In genomic region chr6:40431356-40431755, GRCm38 (mm10) we compare ENCODE assay signal across 12 mouse cellular contexts. TPM values are rescaled to one million over a fixed set of nuclear protein-coding genes. Genes with fewer than 3 reads are reported as not detected.
DNase-seq lines count a peak whose midpoint lies in the region; ATAC-seq and TF ChIP-seq lines count a peak whose summit lies in the region.
"Had no signal": no experiment of that assay in that cellular context is flagged by ENCODE, and none has a peak within 500 bp of the region (broad histone marks: within the 10 kb centered on the region; RNA-seq: fewer than 3 reads in every experiment).

No protein-coding gene starts in this region.

- H3K4me3 ChIP-seq in forebrain, embryonic 13.5 days: 0 out of 2 replicates have a peak overlapping the region, but pooled peaks have one; percentile 10
- no peak overlapping the region for H3K4me3 ChIP-seq in forebrain, embryonic 10.5 days
- H3K4me3 ChIP-seq in midbrain, postnatal 0 days (ENCODE audit: low read depth, low read length): no peak overlapping the region
- no peak overlapping the region for H3K4me3 ChIP-seq in midbrain, embryonic 15.5 days
- no peak overlapping the region for H3K4me3 ChIP-seq in stomach, embryonic 15.5 days (replicated peaks)
- H3K4me3 ChIP-seq: gastrocnemius, adult 2 months; limb, embryonic 12.5 days; midbrain, embryonic 10.5 days had no signal

- H3K36me3 ChIP-seq in forebrain, embryonic 13.5 days (ENCODE audit: poor library complexity, severe bottlenecking): no peaks in the 10 kb centered on the region
- no peaks in the 10 kb centered on the region for H3K36me3 ChIP-seq in forebrain, embryonic 10.5 days (replicated peaks)
- H3K36me3 ChIP-seq in midbrain, postnatal 0 days (ENCODE audit: insufficient read depth, low read length): no peaks in the 10 kb centered on the region
- no peaks in the 10 kb centered on the region for H3K36me3 ChIP-seq in midbrain, embryonic 15.5 days (replicated peaks)
- H3K36me3 ChIP-seq in stomach, embryonic 15.5 days: no peaks in the 10 kb centered on the region
- H3K36me3 ChIP-seq: limb, embryonic 12.5 days; midbrain, embryonic 10.5 days had no signal

- peak overlapping the region; percentile 42 for H3K4me2 ChIP-seq in forebrain, embryonic 13.5 days
- no peak overlapping the region for H3K4me2 ChIP-seq in midbrain, postnatal 0 days (ENCODE audit: low read depth, low read length, poor library complexity, severe bottlenecking)
- no peak overlapping the region for H3K4me2 ChIP-seq in midbrain, embryonic 15.5 days
- no peak overlapping the region for H3K4me2 ChIP-seq in stomach, embryonic 15.5 days
- H3K4me2 ChIP-seq: limb, embryonic 12.5 days had no signal

- no peaks in the 10 kb centered on the region for H3K9me3 ChIP-seq in forebrain, embryonic 13.5 days (replicated peaks)
- H3K9me3 ChIP-seq in forebrain, embryonic 10.5 days: no peaks in the 10 kb centered on the region
- no peaks in the 10 kb centered on the region for H3K9me3 ChIP-seq in midbrain, postnatal 0 days (ENCODE audit: low read length)
- no peaks in the 10 kb centered on the region for H3K9me3 ChIP-seq in midbrain, embryonic 15.5 days
- H3K9me3 ChIP-seq in stomach, embryonic 15.5 days: no peaks in the 10 kb centered on the region
- H3K9me3 ChIP-seq: limb, embryonic 12.5 days; midbrain, embryonic 10.5 days had no signal

- no peak for TF ChIP-seq CTCF in midbrain, postnatal 0 days (IDR thresholded peaks at IDR 0.05)

- H3K27me3 ChIP-seq in forebrain, embryonic 13.5 days: no peaks in the 10 kb centered on the region
- 0 out of 2 replicates have a peak, but pooled peaks cover under 1% of the 10 kb centered on the region for H3K27me3 ChIP-seq in forebrain, embryonic 10.5 days (ENCODE audit: poor library complexity, severe bottlenecking)
- no peaks in the 10 kb centered on the region for H3K27me3 ChIP-seq in midbrain, postnatal 0 days (ENCODE audit: insufficient read depth, low read length)
- H3K27me3 ChIP-seq in midbrain, embryonic 15.5 days (replicated peaks): no peaks in the 10 kb centered on the region
- H3K27me3 ChIP-seq in stomach, embryonic 15.5 days (replicated peaks): no peaks in the 10 kb centered on the region
- H3K27me3 ChIP-seq: limb, embryonic 12.5 days had no signal

- WGBS in forebrain, embryonic 13.5 days: 49% methylated on average over 4 of the region's 4 CpGs
- WGBS in forebrain, embryonic 10.5 days: 67% methylated on average over 4 of the region's 4 CpGs
- 71% methylated on average over 4 of the region's 4 CpGs for WGBS in midbrain, postnatal 0 days
- WGBS in midbrain, embryonic 15.5 days: 58% methylated on average over 4 of the region's 4 CpGs
- 48% methylated on average over 4 of the region's 4 CpGs for WGBS in stomach, embryonic 15.5 days

- DNase-seq in forebrain, embryonic 10.5 days (ENCODE audit: extremely low spot score, low spot score): no peak
- peak; percentile 72 for DNase-seq in midbrain, postnatal 0 days (ENCODE audit: low spot score)
- DNase-seq in cerebellum, postnatal 14 days: peak; percentile 94 to 95
- no peak for DNase-seq in heart, postnatal 10 days
- no peak for DNase-seq in ovary, postnatal 36 days (ENCODE audit: low spot score)
- DNase-seq: gastrocnemius, adult 2 months had no signal

- peak overlapping the region; percentile 85 for H3K27ac ChIP-seq in forebrain, embryonic 13.5 days
- no peak overlapping the region for H3K27ac ChIP-seq in forebrain, embryonic 10.5 days
- no peak overlapping the region for H3K27ac ChIP-seq in midbrain, postnatal 0 days (ENCODE audit: low read depth, low read length)
- no peak overlapping the region for H3K27ac ChIP-seq in midbrain, embryonic 15.5 days
- peak overlapping the region; percentile 73; the same call in 1 of the 2 replicates for H3K27ac ChIP-seq in stomach, embryonic 15.5 days
- H3K27ac ChIP-seq: gastrocnemius, adult 2 months; limb, embryonic 12.5 days; midbrain, embryonic 10.5 days had no signal

- peaks cover 75% of the 10 kb centered on the region for H3K4me1 ChIP-seq in forebrain, embryonic 13.5 days
- peaks cover 34% of the 10 kb centered on the region for H3K4me1 ChIP-seq in forebrain, embryonic 10.5 days
- 0 out of 2 replicates have a peak, but pooled peaks cover 2% of the 10 kb centered on the region for H3K4me1 ChIP-seq in midbrain, postnatal 0 days (ENCODE audit: insufficient read depth, low read length)
- H3K4me1 ChIP-seq in midbrain, embryonic 15.5 days: peaks cover 28% of the 10 kb centered on the region
- peaks cover 15% of the 10 kb centered on the region; the same call in 1 of the 2 replicates for H3K4me1 ChIP-seq in stomach, embryonic 15.5 days

- intact Hi-C loops in heart, postnatal 10 days (cut with DNase I): no loop called here

- no peak for ATAC-seq in forebrain, embryonic 13.5 days
- no peak for ATAC-seq in midbrain, postnatal 0 days (ENCODE audit: low FRiP score)
- no peak for ATAC-seq in midbrain, embryonic 15.5 days (replicated peaks)
- ATAC-seq in stomach, embryonic 15.5 days (ENCODE audit: insufficient read depth, low FRiP score, low read depth): no peak

- no peak overlapping the region for H3K9ac ChIP-seq in forebrain, embryonic 13.5 days
- no peak overlapping the region for H3K9ac ChIP-seq in midbrain, postnatal 0 days (replicated peaks; ENCODE audit: low read length, poor library complexity, severe bottlenecking)
- H3K9ac ChIP-seq in midbrain, embryonic 15.5 days: no peak overlapping the region
- H3K9ac ChIP-seq in stomach, embryonic 15.5 days: no peak overlapping the region
- H3K9ac ChIP-seq: limb, embryonic 12.5 days had no signal

RNA-seq across cellular contexts. Expression of gene E330009J07Rik, which starts 4.6 kb away (rescaled TPM):
- 32.1 and 39.5 TPM in 2 replicates for polyA plus RNA-seq in forebrain, embryonic 13.5 days (2015; fragmentation: Nextera tagmentation; extraction: Ambion mirVana)
- 13.9 and 16.2 TPM in 2 replicates for polyA plus RNA-seq in forebrain, embryonic 10.5 days (2016; fragmentation: Nextera tagmentation; extraction: Ambion mirVana)
- 20.0 and 23.6 TPM in 2 replicates for total RNA-seq in midbrain, postnatal 0 days (2014; rRNA removed)
- 6.7 and 7.8 TPM in 2 replicates for polyA plus RNA-seq in midbrain, postnatal 0 days (2015; fragmentation: Nextera tagmentation; extraction: Ambion mirVana)
- polyA plus RNA-seq in midbrain, embryonic 15.5 days (2015; fragmentation: Nextera tagmentation; extraction: Ambion mirVana): 12.5 and 13.4 TPM in 2 replicates
- 13.7 and 16.0 TPM in 2 replicates for polyA plus RNA-seq in stomach, embryonic 15.5 days (2015; fragmentation: Nextera tagmentation; extraction: Ambion mirVana)
- 1 to 10 TPM; 3.0 to 4.4 TPM for total RNA-seq in heart, postnatal 10 days (2021)

RNA-seq across cellular contexts. Expression of gene Wee2, which starts 7.5 kb away (rescaled TPM):
- 0.08 and 0.10 TPM in 2 replicates for polyA plus RNA-seq in forebrain, embryonic 13.5 days (2015; fragmentation: Nextera tagmentation; extraction: Ambion mirVana)
- polyA plus RNA-seq in forebrain, embryonic 10.5 days (2016; fragmentation: Nextera tagmentation; extraction: Ambion mirVana): 0.05 and 0.06 TPM in 2 replicates
- 0.16 and 0.38 TPM in 2 replicates for total RNA-seq in midbrain, postnatal 0 days (2014; rRNA removed)
- polyA plus RNA-seq in midbrain, postnatal 0 days (2015; fragmentation: Nextera tagmentation; extraction: Ambion mirVana): 0.14 TPM in 1 of 2 replicates, not detected in the other
- 0.20 and 0.21 TPM in 2 replicates for polyA plus RNA-seq in midbrain, embryonic 15.5 days (2015; fragmentation: Nextera tagmentation; extraction: Ambion mirVana)
- 0.05 and 0.09 TPM in 2 replicates for polyA plus RNA-seq in stomach, embryonic 15.5 days (2015; fragmentation: Nextera tagmentation; extraction: Ambion mirVana)
- total RNA-seq in heart, postnatal 10 days (2021): not detected
- total RNA-seq: gastrocnemius, adult 2 months had no signal
- polyA plus RNA-seq: limb, embryonic 12.5 days; midbrain, embryonic 10.5 days; testis, adult 2 months had no signal

RNA-seq across cellular contexts. Expression of gene Ssbp1, which starts 39.8 kb away (rescaled TPM):
- 184 and 193 TPM in 2 replicates for polyA plus RNA-seq in forebrain, embryonic 13.5 days (2015; fragmentation: Nextera tagmentation; extraction: Ambion mirVana)
- 237 and 245 TPM in 2 replicates for polyA plus RNA-seq in forebrain, embryonic 10.5 days (2016; fragmentation: Nextera tagmentation; extraction: Ambion mirVana)
- 14.9 and 18.6 TPM in 2 replicates for total RNA-seq in midbrain, postnatal 0 days (2014; rRNA removed)
- 71.7 and 73.7 TPM in 2 replicates for polyA plus RNA-seq in midbrain, postnatal 0 days (2015; fragmentation: Nextera tagmentation; extraction: Ambion mirVana)
- 103 and 104 TPM in 2 replicates for polyA plus RNA-seq in midbrain, embryonic 15.5 days (2015; fragmentation: Nextera tagmentation; extraction: Ambion mirVana)
- 159 and 178 TPM in 2 replicates for polyA plus RNA-seq in stomach, embryonic 15.5 days (2015; fragmentation: Nextera tagmentation; extraction: Ambion mirVana)
- 10 to 100 TPM; 35.6 to 38.0 TPM for total RNA-seq in heart, postnatal 10 days (2021)

RNA-seq across cellular contexts. Expression of gene Tas2r137, which starts 59.7 kb away (rescaled TPM):
- polyA plus RNA-seq in forebrain, embryonic 13.5 days (2015; fragmentation: Nextera tagmentation; extraction: Ambion mirVana): 0.21 TPM in 1 of 2 replicates, not detected in the other
- not detected in 2 replicates for polyA plus RNA-seq in forebrain, embryonic 10.5 days (2016; fragmentation: Nextera tagmentation; extraction: Ambion mirVana)
- 0.44 TPM in 1 of 2 replicates, not detected in the other for total RNA-seq in midbrain, postnatal 0 days (2014; rRNA removed)
- polyA plus RNA-seq in midbrain, postnatal 0 days (2015; fragmentation: Nextera tagmentation; extraction: Ambion mirVana): not detected in 2 replicates
- not detected in 2 replicates for polyA plus RNA-seq in midbrain, embryonic 15.5 days (2015; fragmentation: Nextera tagmentation; extraction: Ambion mirVana)
- polyA plus RNA-seq in stomach, embryonic 15.5 days (2015; fragmentation: Nextera tagmentation; extraction: Ambion mirVana): not detected in 2 replicates
- total RNA-seq in heart, postnatal 10 days (2021): not detected
- total RNA-seq: gastrocnemius, adult 2 months had no signal
- polyA plus RNA-seq: limb, embryonic 12.5 days; midbrain, embryonic 10.5 days had no signal

Comparison
In these comparisons a context has a peak if more than half of its experiments do, and no peak if none do; other contexts are left out.
1. H3K27ac ChIP-seq: peak in forebrain, embryonic 13.5 days (single experiment) and stomach, embryonic 15.5 days (single experiment); none in forebrain, embryonic 10.5 days (single experiment), midbrain, postnatal 0 days (single experiment) and midbrain, embryonic 15.5 days (single experiment).
2. DNase-seq: peak in midbrain, postnatal 0 days (single experiment) and cerebellum, postnatal 14 days (2 of 2); none in forebrain, embryonic 10.5 days (single experiment), heart, postnatal 10 days (0 of 2) and ovary, postnatal 36 days (single experiment).